Mouse (Mus musculus): ENCODE measurements at regions not wholly inside any gene's neighbourhood (a gene's known extent, or its start where the extent isn't known, plus 50 kb on each side); places are given as distances from the start of the nearest gene placed in this dataset.
"Not testable (repeated sequence)": the region's sequence is repeated elsewhere in the genome, so short reads cannot be mapped to it uniquely, and the experiment has no call there.

GRCm38 (mm10) chr14:53737962-53738361 lies 515.9 kb downstream of the Dad1 start:
- ATAC-seq (ENCODE audit: insufficient number of reproducible peaks, low FRiP score, low TSS enrichment), result not testable (repeated sequence)

GRCm38 (mm10) chr14:53736274-53736673 lies 517.6 kb downstream of the Dad1 start:
- not testable (repeated sequence) for ATAC-seq (ENCODE audit: insufficient number of reproducible peaks, low FRiP score, low TSS enrichment)

- not testable (repeated sequence) for ATAC-seq (ENCODE audit: insufficient number of reproducible peaks, low FRiP score, low TSS enrichment)
These were observed 522.3 kb downstream of the Dad1 start for GRCm38 (mm10) chr14:53731600-53731999.

GRCm38 (mm10) chr14:53729877-53730276 lies 524.0 kb downstream of the Dad1 start:
- not testable (repeated sequence) for ATAC-seq (ENCODE audit: insufficient number of reproducible peaks, low FRiP score, low TSS enrichment)

- not testable (repeated sequence) for ATAC-seq (ENCODE audit: insufficient number of reproducible peaks, low FRiP score, low TSS enrichment)
These were observed 524.8 kb downstream of the Dad1 start for GRCm38 (mm10) chr14:53729149-53729548.

GRCm38 (mm10) chr14:53726914-53727313 lies 527.0 kb downstream of the Dad1 start:
- ATAC-seq (ENCODE audit: insufficient number of reproducible peaks, low FRiP score, low TSS enrichment), result not testable (repeated sequence)

- not testable (repeated sequence) for ATAC-seq (ENCODE audit: insufficient number of reproducible peaks, low FRiP score, low TSS enrichment)
These were observed 530.3 kb downstream of the Dad1 start for GRCm38 (mm10) chr14:53723611-53724010.

- not testable (repeated sequence) for ATAC-seq (ENCODE audit: insufficient number of reproducible peaks, low FRiP score, low TSS enrichment)
These were observed 532.0 kb downstream of the Dad1 start for GRCm38 (mm10) chr14:53721901-53722300.

GRCm38 (mm10) chr14:53709627-53710026 lies 544.3 kb downstream of the Dad1 start:
- not testable (repeated sequence) for ATAC-seq (ENCODE audit: insufficient number of reproducible peaks, low FRiP score, low TSS enrichment)

GRCm38 (mm10) chr14:53704351-53704750 lies 549.6 kb downstream of the Dad1 start:
- ATAC-seq (ENCODE audit: insufficient number of reproducible peaks, low FRiP score, low TSS enrichment), result not testable (repeated sequence)

GRCm38 (mm10) chr14:53703593-53703992 lies 550.3 kb downstream of the Dad1 start:
- ATAC-seq (ENCODE audit: insufficient number of reproducible peaks, low FRiP score, low TSS enrichment), result not testable (repeated sequence)

GRCm38 (mm10) chr14:53684100-53684499 lies 569.8 kb downstream of the Dad1 start:
- not testable (repeated sequence) for ATAC-seq (ENCODE audit: insufficient number of reproducible peaks, low FRiP score, low TSS enrichment)

- not testable (repeated sequence) for ATAC-seq (ENCODE audit: insufficient number of reproducible peaks, low FRiP score, low TSS enrichment)
These were observed 570.4 kb downstream of the Dad1 start for GRCm38 (mm10) chr14:53683361-53684015.

GRCm38 (mm10) chr14:53682679-53683078 lies 571.2 kb downstream of the Dad1 start:
- not testable (repeated sequence) for ATAC-seq (ENCODE audit: insufficient number of reproducible peaks, low FRiP score, low TSS enrichment)

GRCm38 (mm10) chr14:53681320-53681719 lies 572.6 kb downstream of the Dad1 start:
- not testable (repeated sequence) for ATAC-seq (ENCODE audit: insufficient number of reproducible peaks, low FRiP score, low TSS enrichment)

GRCm38 (mm10) chr14:53665681-53666080 lies 588.2 kb downstream of the Dad1 start:
- not testable (repeated sequence) for ATAC-seq (ENCODE audit: insufficient number of reproducible peaks, low FRiP score, low TSS enrichment)

GRCm38 (mm10) chr14:53662700-53663355 lies 591.1 kb downstream of the Dad1 start:
- not testable (repeated sequence) for ATAC-seq (ENCODE audit: insufficient number of reproducible peaks, low FRiP score, low TSS enrichment)

GRCm38 (mm10) chr14:53654669-53655068 lies 599.2 kb downstream of the Dad1 start:
- ATAC-seq (ENCODE audit: insufficient number of reproducible peaks, low FRiP score, low TSS enrichment), result not testable (repeated sequence)

GRCm38 (mm10) chr14:53651061-53651460 lies 602.8 kb downstream of the Dad1 start:
- ATAC-seq (ENCODE audit: insufficient number of reproducible peaks, low FRiP score, low TSS enrichment), result not testable (repeated sequence)

- not testable (repeated sequence) for ATAC-seq (ENCODE audit: insufficient number of reproducible peaks, low FRiP score, low TSS enrichment)
These were observed 604.7 kb downstream of the Dad1 start for GRCm38 (mm10) chr14:53649189-53649588.

- ATAC-seq (ENCODE audit: insufficient number of reproducible peaks, low FRiP score, low TSS enrichment), result not testable (repeated sequence)
These were observed 613.5 kb downstream of the Dad1 start for GRCm38 (mm10) chr14:53640441-53640840.

- ATAC-seq (ENCODE audit: insufficient number of reproducible peaks, low FRiP score, low TSS enrichment), result not testable (repeated sequence)
These were observed 616.2 kb downstream of the Dad1 start for GRCm38 (mm10) chr14:53637664-53638063.
